Mouse (Mus musculus) gastrocnemius, postnatal 14 days (tissue): ENCODE results near the gene Prrt1. TPM values are rescaled to one million over a fixed set of nuclear protein-coding genes. Genes with fewer than 3 reads are reported as not detected.

Experiments
- DNase-seq: peaks from one replicate; pipeline ENCODE4 v3.0.0; 2021; ENCODE audit warnings: mixed read lengths
- intact Hi-C: fragments of 180-260 bp; cut with DNase I; formaldehyde crosslinking; loops from one replicate; pipeline ENCODE4 v1.15.1; 2025; ENCODE audit warnings: low total_unique reads
- total RNA-seq, 2 experiments: library from RNA; stranded (reverse); gene quantifications; 2 replicates each; pipeline ENCODE4 v1.2.3; 2021

The Prrt1 gene
- total RNA-seq, 2 experiments from 2014 or later = 0.27 to 0.47 TPM

DNA sequence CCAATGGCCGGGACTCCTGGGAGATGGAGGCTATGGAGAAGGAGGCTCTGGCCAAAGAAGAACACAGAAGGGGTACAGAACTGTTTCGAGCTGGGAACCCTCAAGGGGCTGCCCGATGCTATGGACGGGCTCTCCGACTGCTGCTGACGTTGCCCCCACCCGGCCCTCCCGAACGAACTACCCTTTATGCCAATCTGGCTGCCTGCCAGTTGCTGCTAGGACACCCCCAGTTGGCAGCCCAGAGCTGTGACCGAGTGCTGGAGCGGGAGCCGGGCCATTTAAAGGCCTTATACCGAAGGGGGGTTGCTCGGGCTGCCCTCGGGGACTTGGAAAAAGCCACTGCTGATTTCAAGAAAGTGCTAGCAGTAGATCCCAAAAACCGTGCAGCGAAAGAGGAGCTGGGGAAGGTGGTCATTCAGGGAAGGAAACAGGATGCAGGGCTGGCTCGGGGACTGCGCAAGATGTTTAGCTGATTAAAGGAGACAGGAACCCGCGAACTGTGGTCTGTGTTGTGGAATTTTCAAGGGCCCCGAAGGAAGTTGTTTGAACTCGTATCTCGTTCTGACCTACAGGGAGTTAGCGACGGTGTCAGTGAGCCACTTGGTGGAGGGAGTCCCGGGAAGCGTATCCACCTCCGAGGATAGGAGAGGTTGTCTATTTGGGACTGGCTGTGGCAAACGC is 16.6 kb downstream of the Prrt1 start:
- DNase-seq = peak; percentile 25
- intact Hi-C loops = no loop called here

DNA sequence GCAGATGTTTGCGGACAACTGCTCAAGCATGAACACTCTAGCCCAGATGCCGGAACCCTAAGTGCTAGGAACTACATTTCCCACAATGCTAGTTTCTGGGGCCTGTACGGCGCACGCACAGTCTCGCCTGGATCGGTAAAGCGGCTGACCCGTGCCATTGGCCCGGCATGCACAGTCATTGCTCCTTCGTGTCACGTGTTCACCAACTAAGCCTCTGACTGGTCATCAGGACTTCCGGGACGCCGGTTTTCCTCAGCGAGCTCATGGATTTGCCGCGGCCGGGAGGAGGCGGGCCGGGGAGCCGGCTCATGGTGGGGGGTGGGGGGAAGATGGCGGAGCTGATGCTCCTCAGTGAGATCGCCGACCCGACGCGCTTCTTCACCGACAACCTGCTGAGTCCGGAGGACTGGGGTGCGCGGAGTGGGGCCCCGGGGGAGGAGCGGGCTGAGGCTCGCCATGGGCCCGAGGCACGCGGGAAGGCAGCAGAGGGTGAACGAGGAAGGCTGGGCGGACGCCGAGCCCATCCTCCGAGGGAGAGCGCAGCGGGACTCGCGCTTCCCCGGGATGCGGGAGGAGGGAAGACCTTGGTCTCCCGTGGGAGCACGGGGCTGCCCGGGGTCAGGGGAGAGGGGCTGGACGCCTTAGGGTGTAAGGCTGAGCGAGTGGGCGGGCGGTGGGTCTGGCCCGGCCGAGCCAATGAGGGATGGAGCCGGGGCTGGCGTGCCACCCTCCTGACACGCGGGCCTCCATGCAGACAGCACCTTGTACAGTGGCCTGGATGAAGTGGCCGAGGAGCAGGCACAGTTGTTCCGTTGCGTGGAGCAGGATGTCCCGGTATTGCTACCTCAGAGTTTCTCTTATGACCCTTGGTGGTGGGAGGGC is 17.8 kb downstream of the Prrt1 start, which contains the start of gene Atf6b:
Atf6b (plus strand) TSS at position 241 of the 882 bp plus-strand sequence.
- intact Hi-C loops = no loop called here
- peak; percentile 96 for DNase-seq

DNA sequence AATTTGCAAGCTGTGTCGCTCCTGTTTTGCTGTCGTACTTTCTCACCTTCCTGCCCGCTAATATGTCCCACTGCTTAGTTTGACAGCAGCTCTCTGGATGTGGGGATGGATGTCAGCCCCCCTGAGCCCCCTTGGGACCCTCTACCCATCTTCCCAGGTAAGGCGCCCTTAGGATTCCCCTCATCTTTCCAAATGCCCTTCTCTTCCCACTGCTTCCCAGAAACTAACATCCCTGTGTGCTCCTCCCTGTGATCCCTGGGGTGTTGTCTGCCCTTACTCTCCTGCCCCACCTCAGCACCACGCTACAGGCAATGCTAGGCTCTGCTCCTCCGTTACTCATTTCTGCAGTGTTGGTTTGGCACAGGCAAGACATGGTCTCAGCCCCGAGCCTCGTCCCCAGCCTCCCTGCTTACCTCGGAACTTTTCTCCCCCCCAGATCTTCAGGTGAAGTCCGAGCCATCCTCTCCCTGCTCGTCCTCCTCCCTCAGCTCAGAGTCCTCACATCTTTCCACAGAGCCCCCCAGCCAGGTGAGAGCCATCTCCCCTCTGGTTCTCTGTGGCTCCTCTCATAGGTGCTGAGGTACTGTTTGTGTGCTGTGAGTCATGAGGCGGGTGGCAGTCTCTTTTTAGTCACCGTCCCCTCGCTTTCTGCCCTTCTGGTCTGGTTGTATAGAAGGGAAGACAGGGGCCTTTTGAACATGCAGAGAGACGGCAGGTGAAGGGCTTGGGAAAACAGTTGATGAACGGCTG is 19.0 kb downstream of the Prrt1 start:
- intact Hi-C loops = no loop called here
- DNase-seq = no peak

DNA sequence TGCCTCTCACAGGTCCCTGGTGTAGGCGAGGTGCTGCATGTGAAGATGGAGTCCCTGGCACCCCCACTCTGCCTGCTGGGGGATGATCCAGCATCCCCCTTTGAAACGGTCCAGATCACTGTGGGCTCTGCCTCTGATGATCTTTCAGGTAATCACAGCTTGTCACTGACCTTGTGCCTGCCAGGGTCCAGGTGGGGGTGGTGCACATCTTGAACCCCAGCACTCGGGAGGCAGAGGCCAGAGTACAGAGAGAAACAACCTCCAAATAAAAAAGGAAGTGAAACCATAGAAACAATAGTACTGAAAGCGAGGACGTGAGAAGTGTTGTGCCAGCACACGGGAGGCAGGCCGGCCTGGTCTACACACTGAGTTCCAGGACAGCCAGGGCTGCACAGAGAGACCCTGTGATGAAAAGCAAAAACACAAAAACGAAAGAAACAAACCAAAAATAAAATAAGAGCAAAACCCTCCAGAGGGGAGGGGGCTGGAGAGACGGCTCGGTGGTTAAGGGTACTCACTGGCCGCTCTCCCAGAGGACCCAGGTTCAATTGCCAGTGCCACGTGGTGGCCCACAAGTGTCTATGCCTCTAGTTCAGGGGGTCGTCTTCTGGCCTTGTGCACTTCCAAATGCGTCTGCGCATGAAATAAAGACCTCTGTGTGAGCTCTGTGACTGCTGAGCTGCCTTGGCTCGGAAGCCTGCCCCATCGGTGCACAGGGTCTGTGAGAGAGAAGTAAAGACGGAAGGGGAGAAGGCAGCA is 20.0 kb downstream of the Prrt1 start:
- intact Hi-C loops = no loop called here
- no peak for DNase-seq

DNA sequence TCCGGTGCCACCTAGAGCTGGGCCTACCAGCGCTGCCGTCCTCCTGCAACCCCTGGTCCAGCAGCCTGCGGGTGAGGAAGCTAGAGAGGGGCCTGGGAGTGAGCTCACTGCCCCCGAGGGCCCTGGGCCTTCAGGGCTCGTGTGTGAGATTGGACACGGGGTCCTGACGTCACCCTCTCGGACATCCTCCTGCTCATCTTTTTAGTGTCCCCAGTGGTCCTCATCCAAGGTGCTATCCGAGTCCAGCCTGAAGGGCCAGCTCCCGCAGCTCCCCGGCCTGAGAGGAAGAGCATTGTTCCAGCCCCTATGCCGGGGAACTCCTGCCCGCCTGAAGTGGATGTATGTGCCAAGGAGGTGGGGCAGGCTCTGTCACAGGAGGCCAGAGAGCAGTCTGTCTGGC is 21.4 kb downstream of the Prrt1 start:
- intact Hi-C loops = loop anchor here (5.0 kb wide), 2 partner anchors 62 to 162 kb away; no protein-coding TSS in a partner anchor
- DNase-seq = no peak

DNA sequence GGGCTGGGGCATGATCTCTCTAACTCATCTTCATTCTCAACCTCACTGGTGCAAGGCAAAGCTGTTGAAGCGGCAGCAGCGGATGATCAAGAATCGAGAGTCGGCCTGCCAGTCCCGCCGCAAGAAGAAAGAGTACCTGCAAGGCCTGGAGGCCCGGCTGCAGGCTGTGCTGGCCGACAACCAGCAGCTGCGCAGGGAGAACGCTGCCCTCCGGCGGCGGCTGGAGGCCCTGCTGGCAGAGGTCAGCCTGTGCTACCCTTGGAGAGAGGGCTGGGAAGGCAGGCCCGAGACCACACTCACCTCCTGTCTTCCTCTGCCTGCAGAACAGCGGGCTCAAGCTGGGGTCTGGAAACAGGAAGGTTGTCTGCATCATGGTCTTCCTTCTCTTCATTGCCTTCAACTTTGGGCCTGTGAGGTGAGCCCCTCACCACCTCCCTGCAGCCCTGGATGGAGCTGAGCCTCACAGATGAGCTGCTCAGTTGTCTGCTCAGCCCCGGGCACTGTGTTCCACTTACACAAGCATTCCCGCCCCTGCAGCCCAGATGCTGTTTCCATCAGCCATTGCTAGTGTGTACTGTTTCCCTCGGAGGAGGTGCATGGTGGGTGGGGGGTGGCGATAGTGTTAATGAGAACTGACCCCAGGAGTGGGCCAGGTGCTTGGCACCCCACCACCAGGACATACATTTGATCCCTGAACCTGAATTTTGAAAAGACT is 22.3 kb downstream of the Prrt1 start:
- intact Hi-C loops = loop anchor here (5.0 kb wide), 2 partner anchors 61 to 161 kb away; no protein-coding TSS in a partner anchor
- peak; percentile 60 for DNase-seq

DNA sequence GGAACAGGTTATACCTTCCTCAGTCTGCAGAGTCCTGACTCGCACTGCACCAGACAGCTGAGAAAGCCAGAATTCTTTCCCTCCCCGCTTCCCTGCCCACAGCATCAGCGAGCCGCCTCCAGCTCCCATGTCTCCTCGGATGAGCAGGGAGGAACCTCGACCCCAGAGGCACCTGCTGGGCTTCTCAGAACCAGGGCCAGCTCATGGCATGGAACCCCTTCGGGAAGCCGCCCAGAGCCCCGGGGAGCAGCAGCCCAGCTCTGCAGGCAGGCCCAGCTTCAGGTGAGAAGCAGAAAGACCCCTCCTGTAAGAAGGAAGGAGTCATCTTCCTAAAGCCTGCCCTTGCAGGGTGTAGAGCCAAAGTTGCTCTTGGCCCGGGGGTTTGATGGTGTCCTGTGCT is 23.2 kb downstream of the Prrt1 start:
- DNase-seq = no peak

DNA sequence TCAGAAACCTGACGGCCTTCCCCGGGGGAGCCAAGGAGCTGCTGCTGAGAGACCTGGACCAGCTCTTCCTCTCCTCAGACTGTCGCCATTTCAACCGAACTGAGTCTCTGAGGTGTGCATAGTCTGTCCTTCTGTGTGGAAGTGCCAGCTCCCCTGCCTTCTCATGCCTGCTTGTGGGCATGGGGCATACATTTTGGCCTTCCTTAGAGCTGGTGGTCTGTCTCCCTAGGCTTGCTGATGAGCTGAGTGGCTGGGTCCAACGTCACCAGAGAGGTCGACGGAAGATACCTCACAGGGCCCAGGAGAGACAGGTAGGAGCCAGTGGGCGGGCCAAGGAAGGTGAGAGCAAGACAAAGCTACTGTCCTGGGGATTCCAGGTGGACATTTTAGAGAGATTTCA is 23.7 kb downstream of the Prrt1 start:
- no peak for DNase-seq
- intact Hi-C loops = loop anchor here (5.0 kb wide), 2 partner anchors 59 to 159 kb away; no protein-coding TSS in a partner anchor

More for the DNA sequence above, 23.2 kb downstream of the Prrt1 start:
- intact Hi-C loops = loop anchor here (5.0 kb wide), 2 partner anchors 60 to 160 kb away; no protein-coding TSS in a partner anchor

DNA sequence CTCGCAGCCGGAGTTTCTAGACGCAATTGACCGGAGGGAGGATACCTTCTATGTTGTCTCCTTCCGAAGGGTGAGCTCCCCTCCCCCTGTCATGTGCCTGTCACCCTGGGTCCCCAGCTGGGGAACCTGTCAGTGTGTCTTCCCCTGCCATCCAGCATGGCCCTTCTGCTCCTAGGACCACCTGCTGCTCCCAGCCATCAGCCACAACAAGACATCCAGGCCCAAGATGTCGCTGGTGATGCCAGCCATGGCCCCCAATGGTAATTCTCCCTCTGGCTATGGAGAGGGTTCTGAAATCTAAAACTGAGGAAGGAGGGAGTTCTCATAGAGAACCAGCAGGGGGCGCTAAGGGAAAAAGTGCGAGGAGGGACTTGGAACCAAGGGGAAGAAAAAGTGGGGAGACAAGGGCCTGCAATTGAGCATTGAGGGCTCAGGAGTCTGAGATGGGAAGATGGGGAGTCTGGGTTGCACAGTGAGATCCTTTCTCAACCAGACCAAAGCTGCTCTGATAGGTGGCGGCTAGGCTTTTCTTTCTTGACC is 24.5 kb downstream of the Prrt1 start:
- DNase-seq = peak; percentile 56
- intact Hi-C loops = loop anchor here (5.0 kb wide), 2 partner anchors 58 to 158 kb away; no protein-coding TSS in a partner anchor

DNA sequence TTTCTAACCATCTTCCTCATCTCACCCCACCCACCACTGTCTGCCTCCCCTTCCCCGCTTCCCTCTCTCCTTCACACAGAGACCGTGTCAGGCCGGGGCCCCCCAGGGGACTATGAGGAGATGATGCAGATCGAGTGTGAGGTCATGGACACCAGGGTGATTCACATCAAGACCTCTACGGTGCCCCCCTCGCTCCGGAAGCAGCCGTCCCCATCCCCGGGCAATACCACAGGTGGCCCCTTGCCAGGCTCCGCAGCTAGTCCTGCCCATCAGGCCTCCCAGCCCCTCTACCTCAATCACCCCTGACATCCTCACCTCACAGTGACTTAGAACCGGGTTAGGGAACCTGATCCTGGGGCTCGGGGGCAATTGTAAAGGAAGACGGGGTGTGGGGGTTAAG is 25.1 kb downstream of the Prrt1 start:
- intact Hi-C loops = loop anchor here (5.0 kb wide), 2 partner anchors 58 to 158 kb away; no protein-coding TSS in a partner anchor
- no peak for DNase-seq

DNA sequence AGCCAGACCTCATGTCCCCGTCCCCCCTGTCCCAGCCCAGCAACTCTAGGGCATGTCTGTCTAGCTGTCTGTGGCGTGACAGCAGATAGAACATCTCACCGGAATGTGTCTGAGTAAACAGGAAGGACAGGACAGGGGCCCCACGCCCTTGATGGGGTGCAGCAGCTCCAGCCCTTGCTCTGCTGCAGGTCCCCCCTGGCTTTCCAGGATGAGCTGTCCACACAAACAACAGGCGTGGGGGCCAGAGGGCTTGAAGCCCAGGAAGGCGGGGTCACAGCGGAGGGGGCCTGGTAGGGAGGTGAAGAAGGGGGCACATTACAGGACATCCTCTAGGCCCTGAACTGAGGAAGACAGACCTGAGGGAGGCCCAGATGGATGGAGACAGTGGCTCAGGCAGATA is 25.8 kb downstream of the Prrt1 start:
- intact Hi-C loops = no loop called here
- peak; percentile 78 for DNase-seq

DNA sequence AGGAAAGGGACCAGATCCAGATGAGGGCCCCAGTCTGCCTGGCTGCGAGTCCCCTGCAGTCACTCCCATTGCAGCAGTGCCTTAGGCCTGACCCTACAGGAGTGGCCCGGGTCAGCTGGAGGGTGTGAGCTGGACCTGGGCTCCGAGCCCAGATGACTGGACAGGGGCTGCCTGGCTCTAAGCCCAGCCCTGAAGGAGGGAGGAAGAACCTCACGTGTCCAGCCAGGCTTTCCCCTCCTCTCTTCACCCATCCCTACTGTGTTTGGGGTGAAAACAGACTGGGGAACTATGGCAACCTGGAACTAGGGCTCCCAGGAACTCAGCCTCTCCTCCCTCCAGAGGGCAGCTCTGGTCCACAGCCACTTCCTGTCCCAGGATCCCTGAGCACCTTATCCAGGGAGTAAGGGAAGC is 26.3 kb downstream of the Prrt1 start:
- peak; percentile 92 for DNase-seq
- intact Hi-C loops = no loop called here

DNA sequence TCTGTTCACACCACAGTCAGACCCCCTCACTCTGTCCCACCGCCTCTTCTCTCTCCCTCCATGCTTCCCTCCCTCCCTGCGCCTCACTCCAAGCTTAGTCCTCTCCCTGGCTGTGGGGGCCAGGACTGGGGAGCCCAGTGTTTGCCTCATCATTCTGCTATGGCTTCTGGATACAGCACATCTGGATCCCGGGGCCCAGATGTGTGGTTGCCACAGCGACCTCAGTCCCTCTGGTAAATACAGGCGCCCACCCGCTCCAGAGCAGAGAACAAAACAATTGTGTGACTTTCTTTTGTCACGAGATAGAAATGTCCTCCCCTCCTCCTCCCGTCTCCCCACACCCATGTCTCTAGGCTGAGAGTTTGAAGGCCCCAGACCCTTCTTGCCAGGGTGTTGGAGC is 27.3 kb downstream of the Prrt1 start:
- DNase-seq = peak; percentile 68

DNA sequence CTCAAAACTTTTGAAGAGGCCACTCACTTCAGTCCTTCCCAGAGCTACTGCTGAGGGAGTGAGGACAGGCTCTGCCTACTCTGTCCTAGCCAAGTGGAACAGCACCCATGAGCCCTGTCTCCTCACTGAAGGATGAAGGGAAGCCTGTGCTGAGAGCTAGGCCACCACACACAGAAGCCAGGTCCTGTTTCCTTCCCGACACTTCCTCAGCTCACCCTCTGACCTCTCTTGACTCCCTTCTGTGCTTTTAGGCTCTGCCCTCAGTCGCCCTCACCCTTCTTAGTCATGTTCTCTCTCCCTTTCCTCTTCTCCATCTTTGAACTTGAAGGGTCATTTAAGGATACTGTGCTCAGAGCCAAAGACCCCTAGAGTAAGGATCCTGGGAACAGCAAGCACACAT is 27.9 kb downstream of the Prrt1 start:
- intact Hi-C loops = no loop called here
- DNase-seq = no peak

More for the DNA sequence above, 27.3 kb downstream of the Prrt1 start:
- intact Hi-C loops = no loop called here

DNA sequence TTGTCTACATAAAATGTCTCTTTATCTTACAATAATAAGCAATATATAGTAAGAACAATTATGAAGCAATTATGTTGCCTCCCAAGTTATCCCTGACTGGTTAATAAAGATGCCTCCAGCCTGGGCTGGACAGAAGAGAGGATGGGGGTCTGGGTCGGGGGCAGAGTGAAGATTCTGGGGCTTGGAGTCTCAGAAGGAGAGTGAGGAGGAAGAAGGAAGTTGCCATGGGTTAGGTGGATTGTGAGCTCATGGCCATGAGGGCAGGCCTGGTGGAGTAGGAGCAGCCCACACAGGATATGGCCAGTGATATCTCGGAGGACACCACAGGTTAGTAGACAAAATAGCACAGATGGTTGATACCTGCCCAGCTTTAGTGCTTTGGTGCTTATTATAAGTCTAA is 28.8 kb downstream of the Prrt1 start:
- intact Hi-C loops = no loop called here
- no peak for DNase-seq

DNA sequence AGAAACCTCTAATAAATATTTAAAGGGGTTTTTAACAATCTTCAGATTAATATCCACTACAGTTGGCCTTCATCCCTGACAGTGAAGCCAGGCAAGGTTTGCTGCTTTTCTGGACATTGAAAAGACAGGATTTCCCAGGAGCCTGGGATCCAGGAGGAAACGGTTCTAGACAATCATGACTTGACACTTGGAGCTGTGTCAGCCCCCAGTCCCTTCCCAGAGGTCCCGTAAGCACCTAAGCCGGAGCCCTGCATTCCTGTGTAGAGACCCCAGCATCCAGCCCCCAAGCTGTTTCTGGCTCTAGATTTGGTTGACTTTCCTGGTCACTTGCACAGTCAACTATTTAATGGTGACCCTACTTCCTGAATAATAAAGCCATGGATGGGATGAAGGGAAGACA is 29.3 kb downstream of the Prrt1 start:
- intact Hi-C loops = no loop called here
- DNase-seq = no peak

DNA sequence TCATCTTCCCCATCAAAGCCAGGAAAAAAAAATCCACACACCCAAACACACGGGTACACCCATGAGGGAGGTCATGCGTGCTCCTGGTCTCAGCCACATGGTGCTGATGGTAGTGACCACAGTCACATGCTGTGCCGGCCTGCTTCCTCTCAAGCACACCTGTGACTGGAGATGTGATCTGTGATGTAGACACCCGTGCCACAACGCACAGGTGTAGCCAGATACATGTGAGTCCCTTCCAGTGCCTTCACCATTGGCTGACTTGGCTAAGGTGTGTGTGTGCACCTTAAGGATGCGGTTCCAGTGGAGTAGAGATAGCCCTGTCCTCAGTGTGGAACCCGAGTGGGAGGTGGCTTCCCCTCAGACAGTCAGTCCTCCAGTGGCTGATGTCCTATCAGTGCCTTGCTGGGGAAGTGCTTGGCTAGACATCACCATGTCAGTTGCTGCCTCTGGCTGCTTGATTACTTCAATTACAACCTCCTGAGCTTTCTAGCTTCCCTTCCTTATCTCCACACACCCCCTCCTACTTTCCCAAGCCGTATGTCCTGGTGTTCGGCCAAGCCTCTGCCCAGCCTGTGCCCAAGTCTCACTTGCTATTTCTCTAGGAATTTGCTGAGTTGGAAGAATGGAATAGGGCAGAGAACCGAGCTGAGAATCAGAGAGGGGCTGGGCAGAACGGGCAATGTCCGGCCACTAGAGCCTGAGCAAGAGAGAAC is 30.0 kb downstream of the Prrt1 start:
- intact Hi-C loops = no loop called here
- DNase-seq = no peak

DNA sequence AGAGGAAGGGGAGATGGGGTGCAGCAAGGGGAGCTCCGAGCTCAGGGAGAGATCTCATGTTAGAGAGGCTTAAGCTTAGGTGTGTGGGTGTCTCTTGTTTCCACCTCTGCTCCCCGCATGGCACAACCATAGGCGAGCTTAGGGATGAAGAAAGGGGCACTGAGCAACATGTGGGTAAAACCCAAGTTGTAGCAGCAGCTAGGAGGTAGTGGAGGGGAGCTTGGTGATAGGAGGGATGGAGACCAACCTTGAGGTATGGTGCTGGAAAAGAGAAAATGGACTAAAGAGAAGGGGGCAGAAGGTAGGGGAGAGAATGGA is 30.5 kb downstream of the Prrt1 start:
- DNase-seq = no peak
- intact Hi-C loops = no loop called here
